In genomic region chr5:132131948-132132347, GRCm38 (mm10) we compare ENCODE assay signal across 22 mouse cellular contexts.
A peak's percentile ranks its signal among the peaks of the same experiment; 100 is the strongest.
DNase-seq lines count a peak whose midpoint lies in the region; TF ChIP-seq lines count a peak whose summit lies in the region.
"Had no signal": no experiment of that assay in that cellular context is flagged by ENCODE, and none has a peak within 500 bp of the region (broad histone marks: within the 10 kb centered on the region; RNA-seq: fewer than 3 reads in every experiment).

No protein-coding gene starts in this region.

- intact Hi-C loops in heart, adult 2 months (cut with DNase I): no loop called here
- intact Hi-C loops in left cerebral cortex, adult 2 months (cut with DNase I): no loop called here

- no peak overlapping the region for H3K9ac ChIP-seq in heart, adult 2 months (ENCODE audit: low read depth, low read length)
- H3K9ac ChIP-seq: embryonic facial prominence, embryonic 15.5 days; forebrain, embryonic 15.5 days; heart, embryonic 13.5 days; hindbrain, embryonic 13.5 days; limb, embryonic 15.5 days; liver, embryonic 15.5 days; midbrain, embryonic 15.5 days; neural tube, embryonic 12.5 days had no signal

- no peak for TF ChIP-seq POLR2A in heart, adult 2 months (IDR thresholded peaks at IDR 0.05; ENCODE audit: insufficient read depth, low read depth, low read length)
- no peak for TF ChIP-seq POLR2A in lung, adult 2 months (IDR thresholded peaks at IDR 0.05; ENCODE audit: borderline replicate concordance, extremely low read depth, low read depth, low read length)

- no peaks in the 10 kb centered on the region for H3K79me2 ChIP-seq in heart, adult 2 months (replicated peaks; ENCODE audit: control insufficient read depth, insufficient read depth, low read length)

- TF ChIP-seq CTCF in heart, adult 2 months (IDR thresholded peaks at IDR 0.05): no peak
- no peak for TF ChIP-seq CTCF in left cerebral cortex, adult 2 months (IDR thresholded peaks at IDR 0.05)
- TF ChIP-seq CTCF in lung, adult 2 months (IDR thresholded peaks at IDR 0.05; ENCODE audit: insufficient read depth, low read length): no peak

- H3K36me3 ChIP-seq in heart, adult 2 months (ENCODE audit: control insufficient read depth, insufficient read depth, low read length): no peaks in the 10 kb centered on the region
- H3K36me3 ChIP-seq: embryonic facial prominence, embryonic 15.5 days; forebrain, embryonic 15.5 days; heart, embryonic 13.5 days; hindbrain, embryonic 13.5 days; limb, embryonic 15.5 days; liver, embryonic 15.5 days; midbrain, embryonic 15.5 days; neural tube, embryonic 12.5 days had no signal

- H3K4me1 ChIP-seq in heart, adult 2 months (ENCODE audit: control insufficient read depth, insufficient read depth, low read length): peaks cover 3% of the 10 kb centered on the region
- no peaks in the 10 kb centered on the region for H3K4me1 ChIP-seq in lung, adult 2 months (ENCODE audit: control insufficient read depth, insufficient read depth, low read length)
- H3K4me1 ChIP-seq: liver, embryonic 15.5 days had no signal

- TF ChIP-seq EP300 in heart, adult 2 months (IDR thresholded peaks at IDR 0.05; ENCODE audit: insufficient read depth, low read depth, low read length): no peak

- 86% methylated on average over 3 of the region's 3 CpGs for WGBS in heart, adult 2 months
- WGBS in lung, adult 2 months: 92% methylated on average over 3 of the region's 3 CpGs

- no peaks in the 10 kb centered on the region for H3K27me3 ChIP-seq in heart, adult 2 months (ENCODE audit: control insufficient read depth, insufficient read depth, low read length)
- H3K27me3 ChIP-seq: embryonic facial prominence, embryonic 15.5 days; forebrain, embryonic 15.5 days; heart, embryonic 13.5 days; hindbrain, embryonic 13.5 days; limb, embryonic 15.5 days; liver, embryonic 15.5 days; midbrain, embryonic 15.5 days; neural tube, embryonic 12.5 days had no signal

- no peak overlapping the region for H3K27ac ChIP-seq in heart, adult 2 months
- H3K27ac ChIP-seq in left cerebral cortex, adult 2 months: no peak overlapping the region
- H3K27ac ChIP-seq: embryonic facial prominence, embryonic 15.5 days; forebrain, embryonic 15.5 days; heart, embryonic 13.5 days; hindbrain, embryonic 13.5 days; kidney, postnatal 0 days; limb, embryonic 15.5 days; liver, embryonic 15.5 days; midbrain, embryonic 15.5 days; neural tube, embryonic 12.5 days had no signal

- peak; percentile 61 for DNase-seq in heart, adult 11 months
- no peak for DNase-seq in heart, adult 2 months
- peak; percentile 72 to 75 for DNase-seq in frontal cortex, adult 2 months (ENCODE audit: extremely low spot score in 1 of 2, low spot score in 1 of 2)
- peak; percentile 29 to 48 for DNase-seq in left cerebral cortex, adult 2 months (ENCODE audit: extremely low spot score in 1 of 2, low spot score in 2 of 2)
- peak; percentile 72 to 80 for DNase-seq in right cerebral cortex, postnatal 10 days (ENCODE audit: low spot score in 2 of 2)
- DNase-seq in kidney, adult 9 months: no peak
- no peak for DNase-seq in lung, adult 2 months
- no peak for DNase-seq in adrenal gland, adult 2 months
- DNase-seq: adrenal gland, postnatal 14 days; cerebellum, adult 9-10 months; kidney, adult 18-20 months; lung, postnatal 4 days; thymus, postnatal 25 days had no signal

- no peak overlapping the region for H3K4me3 ChIP-seq in heart, adult 2 months
- no peak overlapping the region for H3K4me3 ChIP-seq in left cerebral cortex, adult 2 months
- no peak overlapping the region for H3K4me3 ChIP-seq in lung, adult 2 months (replicated peaks; ENCODE audit: extremely low read depth, low read depth, low read length)
- H3K4me3 ChIP-seq: embryonic facial prominence, embryonic 15.5 days; forebrain, embryonic 15.5 days; heart, embryonic 13.5 days; hindbrain, embryonic 13.5 days; limb, embryonic 15.5 days; liver, embryonic 15.5 days; midbrain, embryonic 15.5 days; neural tube, embryonic 12.5 days had no signal

Comparison
In these comparisons a context has a peak if more than half of its experiments do, and no peak if none do; other contexts are left out.
1. DNase-seq: peak in heart, adult 11 months (single experiment), frontal cortex, adult 2 months (2 of 2), left cerebral cortex, adult 2 months (2 of 2) and right cerebral cortex, postnatal 10 days (2 of 2); none in heart, adult 2 months (0 of 2), kidney, adult 9 months (single experiment), lung, adult 2 months (single experiment) and adrenal gland, adult 2 months (single experiment).